Mouse (Mus musculus) embryonic facial prominence, embryonic 11.5 days (tissue): ENCODE measurements around the gene Syne2. TPM values are rescaled to one million over a fixed set of nuclear protein-coding genes. Genes with fewer than 3 reads are reported as not detected.

Experiments
- ATAC-seq: fragments of 200-750 bp; cut with Nextera tagmentation; replicated peaks from 2 replicates; pipeline ENCODE4 v1.8.0; 2017; ENCODE audit warnings: low read depth; ENCODE audit not compliant: insufficient number of reproducible peaks, low FRiP score, low TSS enrichment
- DNase-seq: peaks from one replicate; pipeline ENCODE4 v3.0.0-alpha.2; 2015; ENCODE audit warnings: low spot score
- H3K27ac ChIP-seq: fragments of 300-500 bp; sonication (generic); replicated peaks from 2 replicates; pipeline ENCODE4 v1.5.1; 2014; ENCODE audit warnings: mild to moderate bottlenecking, low read depth, low read length, control low read depth
- H3K27me3 ChIP-seq: fragments of 300-500 bp; sonication (generic); 2 replicates; pipeline ENCODE4 v1.6.1; 2014; ENCODE audit warnings: mild to moderate bottlenecking, low read length, moderate library complexity, mixed read lengths; ENCODE audit not compliant: control insufficient read depth, insufficient read depth
- H3K36me3 ChIP-seq: fragments of 300-500 bp; sonication (generic); replicated peaks from 2 replicates; pipeline ENCODE4 v1.6.1; 2014; ENCODE audit warnings: low read depth, mild to moderate bottlenecking, low read length, moderate library complexity, mixed read lengths; ENCODE audit not compliant: control insufficient read depth, insufficient read depth
- H3K4me1 ChIP-seq: fragments of 300-500 bp; sonication (generic); 2 replicates; pipeline ENCODE4 v1.6.1; 2014; ENCODE audit warnings: low read length, mixed read lengths; ENCODE audit not compliant: control insufficient read depth, insufficient read depth
- H3K4me2 ChIP-seq: fragments of 300-500 bp; sonication (generic); 2 replicates; pipeline ENCODE4 v1.6.1; 2014; ENCODE audit warnings: low read depth, mild to moderate bottlenecking, control low read depth, low read length, moderate library complexity
- H3K4me3 ChIP-seq: fragments of 300-500 bp; sonication (generic); 2 replicates; pipeline ENCODE4 v1.5.1; 2014; ENCODE audit warnings: low read depth, low read length, control low read depth
- H3K9ac ChIP-seq: fragments of 300-500 bp; sonication (generic); replicated peaks from 2 replicates; pipeline ENCODE4 v1.6.1; 2014; ENCODE audit warnings: mild to moderate bottlenecking, control low read depth, low read length
- H3K9me3 ChIP-seq: fragments of 300-500 bp; sonication (generic); replicated peaks from 2 replicates; pipeline ENCODE4 v1.6.1; 2016; ENCODE audit warnings: mild to moderate bottlenecking, low read length, inconsistent platforms, mixed read lengths; ENCODE audit not compliant: control insufficient read depth
- WGBS: fragments of 180-500 bp; shearing (Covaris S2); extraction: QIAGEN DNeasy Blood & Tissue Kit; methylation state at CpG from one replicate; pipeline ENCODE4 v1.1.7; 2014; 5-methylcytosine and 5-hydroxymethylcytosine counted together
- polyA plus RNA-seq: library from polyadenylated mRNA; unstranded; fragments of >200 nt; fragmentation: Nextera tagmentation; extraction: Ambion mirVana; gene quantifications from 2 replicates; pipeline ENCODE4 v1.2.1, GENCODE M21; 2014

Syne2 gene
- polyA plus RNA-seq, 1 experiment from 2014 or later: 73.0 TPM

DNA sequence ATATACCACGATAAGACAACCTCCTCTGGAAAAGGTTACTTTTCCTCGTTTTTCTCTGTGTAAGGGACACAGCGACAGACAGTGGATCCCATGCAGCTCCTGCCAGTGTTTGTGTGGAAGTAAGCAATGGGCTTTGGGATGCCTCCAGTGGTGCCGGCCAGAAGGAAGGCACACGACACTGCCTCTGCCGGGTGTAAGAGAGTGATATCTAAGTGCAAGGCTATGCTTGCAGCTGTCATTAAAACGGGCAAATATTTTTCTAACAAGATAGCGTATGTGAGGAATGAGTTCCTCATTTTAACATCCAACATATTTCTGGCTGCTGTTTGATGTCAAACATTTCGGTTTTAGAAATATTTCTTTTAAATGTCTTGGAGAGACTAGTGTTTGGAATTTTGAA is 27.1 kb downstream of the Syne2 start:
- no peaks in the 10 kb centered on the region for H3K9me3 ChIP-seq
- H3K36me3 ChIP-seq: no peaks in the 10 kb centered on the region
- H3K4me1 ChIP-seq: no peaks in the 10 kb centered on the region
- no peak for DNase-seq
- H3K27ac ChIP-seq: no peak overlapping the region
- no peak overlapping the region for H3K4me3 ChIP-seq
- H3K9ac ChIP-seq: no peak overlapping the region
- no peaks in the 10 kb centered on the region for H3K27me3 ChIP-seq
- H3K4me2 ChIP-seq: no peak overlapping the region
- 77% methylated on average over 9 of the region's 9 CpGs for WGBS
- no peak for ATAC-seq

- no peak overlapping the region for H3K4me3 ChIP-seq
- DNase-seq: no peak
- no peak overlapping the region for H3K27ac ChIP-seq
- no peaks in the 10 kb centered on the region for H3K27me3 ChIP-seq
- H3K9me3 ChIP-seq: no peaks in the 10 kb centered on the region
- no peak overlapping the region for H3K9ac ChIP-seq
- no peak for ATAC-seq
- no peaks in the 10 kb centered on the region for H3K36me3 ChIP-seq
- no peak overlapping the region for H3K4me2 ChIP-seq
- whole genome bisulfite sequencing: 87% methylated on average over 12 of the region's 12 CpGs
- no peaks in the 10 kb centered on the region for H3K4me1 ChIP-seq
Observed at GRCm38 (mm10) chr12:75846513-75846912, 28.6 kb downstream of the Syne2 start.

DNA sequence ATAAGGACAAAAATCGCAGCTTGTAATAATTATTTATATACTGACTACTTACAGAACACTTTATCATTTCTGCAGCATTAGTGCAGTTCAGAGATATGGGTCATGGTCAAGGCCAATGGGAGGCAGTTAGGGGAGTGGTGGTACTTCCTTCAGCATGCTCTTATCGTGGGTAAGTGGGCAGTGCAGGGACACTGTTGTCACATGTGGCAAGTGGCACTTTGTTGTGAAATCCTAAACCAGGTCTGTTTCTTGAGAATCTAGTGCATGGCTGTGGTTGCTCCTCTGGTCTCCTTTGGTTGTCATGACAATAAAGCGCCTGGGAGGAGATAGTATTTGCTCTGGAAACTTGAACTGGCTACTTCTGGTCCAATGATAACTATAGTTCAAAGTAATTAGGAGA is 32.3 kb downstream of the Syne2 start:
- 61% methylated on average over 3 of the region's 3 CpGs for WGBS

DNA sequence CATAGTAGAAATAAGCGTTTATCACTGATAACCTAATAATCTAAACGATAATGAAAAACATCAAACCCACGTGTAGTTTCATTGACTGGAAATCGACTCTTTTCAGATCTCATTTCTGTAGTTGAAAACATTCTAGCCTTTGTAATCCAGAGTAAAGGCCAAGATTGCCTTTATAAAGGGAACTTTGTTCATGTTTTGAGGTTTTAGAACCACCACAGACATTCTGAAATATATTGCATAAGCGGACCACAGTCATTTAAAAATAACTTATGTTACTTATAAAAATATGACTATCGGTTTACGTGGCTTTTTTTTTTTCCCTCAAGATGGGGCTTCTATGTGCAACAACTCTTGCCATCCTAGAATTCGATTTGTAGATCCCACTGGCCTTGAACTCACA is 33.5 kb downstream of the Syne2 start:
- WGBS: 84% methylated on average over 8 of the region's 8 CpGs
- H3K9ac ChIP-seq: no peak overlapping the region
- DNase-seq (no peak), ATAC-seq (no peak)
- H3K4me1 ChIP-seq: no peaks in the 10 kb centered on the region
- no peaks in the 10 kb centered on the region for H3K36me3 ChIP-seq
- no peaks in the 10 kb centered on the region for H3K27me3 ChIP-seq
- H3K9me3 ChIP-seq: no peaks in the 10 kb centered on the region
- no peak overlapping the region for H3K4me3 ChIP-seq
- H3K27ac ChIP-seq: no peak overlapping the region
- H3K4me2 ChIP-seq: no peak overlapping the region

More for the DNA sequence above, 32.3 kb downstream of the Syne2 start:
- H3K27ac ChIP-seq: no peak overlapping the region
- no peaks in the 10 kb centered on the region for H3K27me3 ChIP-seq
- ATAC-seq: no peak
- H3K9ac ChIP-seq: no peak overlapping the region
- DNase-seq: no peak
- no peaks in the 10 kb centered on the region for H3K4me1 ChIP-seq
- H3K4me3 ChIP-seq: no peak overlapping the region
- H3K4me2 ChIP-seq: no peak overlapping the region
- H3K9me3 ChIP-seq: no peaks in the 10 kb centered on the region
- no peaks in the 10 kb centered on the region for H3K36me3 ChIP-seq

- no peak overlapping the region for H3K27ac ChIP-seq
- DNase-seq: no peak
Observed at GRCm38 (mm10) chr12:75852384-75852783, 34.5 kb downstream of the Syne2 start.

GRCm38 (mm10) chr12:75853559-75853958 is 35.6 kb downstream of the Syne2 start:
- Histone ChIP-seq H3K27ac (no peak overlapping the region), H3K4me2 (no peak overlapping the region), H3K4me3 (no peak overlapping the region), H3K36me3 (no peaks in the 10 kb centered on the region), H3K4me1 (no peaks in the 10 kb centered on the region), H3K9ac (no peak overlapping the region), H3K9me3 (no peaks in the 10 kb centered on the region), H3K27me3 (no peaks in the 10 kb centered on the region)
- WGBS: 63% methylated on average over 8 of the region's 8 CpGs
- DNase-seq (no peak), ATAC-seq (no peak)

More at GRCm38 (mm10) chr12:75852384-75852783, 34.5 kb downstream of the Syne2 start:
- no peak overlapping the region for H3K4me3 ChIP-seq
- H3K27me3 ChIP-seq: no peaks in the 10 kb centered on the region
- no peaks in the 10 kb centered on the region for H3K4me1 ChIP-seq
- no peak for ATAC-seq
- H3K36me3 ChIP-seq: no peaks in the 10 kb centered on the region
- H3K9me3 ChIP-seq: no peaks in the 10 kb centered on the region
- WGBS: 68% methylated on average over 6 of the region's 6 CpGs
- H3K4me2 ChIP-seq: no peak overlapping the region
- H3K9ac ChIP-seq: no peak overlapping the region

DNA sequence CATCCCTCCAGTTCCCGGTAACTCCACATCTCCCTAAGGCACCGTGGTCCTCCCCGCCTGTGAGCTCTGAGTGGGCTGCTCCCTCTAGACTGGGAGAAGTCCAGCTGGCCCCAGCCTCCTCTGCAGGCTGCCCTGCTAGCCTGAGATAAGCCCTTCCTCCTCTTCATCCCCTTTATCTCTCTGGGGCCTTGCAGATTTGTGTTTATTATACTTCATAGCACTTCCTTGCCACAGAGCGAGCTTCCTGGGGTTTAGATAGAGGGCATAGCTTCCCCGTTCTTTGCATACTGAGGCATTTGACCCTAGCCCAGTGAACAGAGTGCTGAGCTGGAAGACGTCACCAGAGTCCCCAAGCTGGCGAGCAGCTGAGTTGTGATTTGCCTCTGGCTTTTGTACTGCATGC is 37.1 kb downstream of the Syne2 start:
- Histone ChIP-seq H3K9me3 (no peaks in the 10 kb centered on the region), H3K9ac (no peak overlapping the region), H3K4me1 (no peaks in the 10 kb centered on the region), H3K4me2 (no peak overlapping the region), H3K27me3 (no peaks in the 10 kb centered on the region), H3K4me3 (no peak overlapping the region), H3K36me3 (no peaks in the 10 kb centered on the region), H3K27ac (no peak overlapping the region)
- 44% methylated on average over 7 of the region's 7 CpGs for WGBS
- DNase-seq: no peak
- ATAC-seq: no peak

DNA sequence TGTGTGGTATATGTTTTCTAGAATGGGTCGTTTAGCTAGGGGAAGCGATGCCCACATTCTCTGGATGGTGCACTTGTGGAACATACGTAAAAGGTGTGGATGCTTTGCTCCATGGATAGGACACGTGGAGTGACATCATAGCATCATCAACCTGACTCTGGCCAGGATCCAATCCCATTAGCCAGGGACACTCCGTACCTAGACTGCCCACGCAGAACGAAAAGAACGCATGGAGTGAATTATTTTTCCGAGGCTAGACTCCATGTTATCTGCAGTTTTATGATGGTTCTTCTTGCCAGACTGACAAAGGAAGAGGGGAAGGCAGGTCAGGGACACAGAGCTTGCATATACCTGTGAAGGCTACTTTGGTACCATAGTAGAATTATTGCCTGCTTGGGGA is 37.7 kb downstream of the Syne2 start:
- no peak overlapping the region for H3K9ac ChIP-seq
- no peaks in the 10 kb centered on the region for H3K27me3 ChIP-seq
- 88% methylated on average over 9 of the region's 9 CpGs for WGBS
- H3K9me3 ChIP-seq: no peaks in the 10 kb centered on the region
- no peaks in the 10 kb centered on the region for H3K4me1 ChIP-seq
- no peak overlapping the region for H3K27ac ChIP-seq
- ATAC-seq (no peak), DNase-seq (no peak)
- no peak overlapping the region for H3K4me3 ChIP-seq
- H3K4me2 ChIP-seq: no peak overlapping the region
- H3K36me3 ChIP-seq: no peaks in the 10 kb centered on the region
